Mouse (Mus musculus) right cerebral cortex, postnatal 10 days (tissue): ENCODE results near the gene Olfr945.

Source experiments
- DNase-seq, 2 experiments: peaks; one replicate each; pipeline ENCODE4 v3.0.0; 2021; ENCODE audit warnings: low spot score in 2 of 2

Gene Olfr945

GRCm38 (mm10) chr9:39276718-39277117 is at the start of gene Olfr945:
Gene Olfr945, minus strand, starts transcription at chr9:39276818.
- DNase-seq = no peak

- DNase-seq = no peak
Observed at GRCm38 (mm10) chr9:39325945-39326344, 49.3 kb upstream of the Olfr945 start, which contains the start of gene Olfr948. Gene Olfr948, minus strand, starts transcription at chr9:39326045.

DNA sequence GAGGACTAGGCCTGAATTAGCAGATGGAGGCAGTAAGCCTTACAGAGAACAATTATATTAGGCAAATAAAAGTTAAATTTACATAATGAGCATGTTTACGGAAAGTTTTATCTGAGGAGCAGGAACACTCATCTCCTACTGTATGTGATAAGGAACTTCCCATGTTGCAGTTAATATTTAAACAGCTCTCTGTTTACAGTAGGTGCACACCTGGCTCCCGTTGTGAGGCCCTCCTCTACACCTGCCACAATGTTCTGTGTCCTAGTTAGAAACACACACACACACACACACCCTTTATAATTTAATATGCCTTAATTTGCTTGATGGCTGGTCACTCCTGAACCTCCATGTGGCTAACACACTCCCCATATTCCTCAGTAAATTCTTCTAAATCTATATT is 10.5 kb upstream of the Olfr945 start:
- no peak for DNase-seq

DNA sequence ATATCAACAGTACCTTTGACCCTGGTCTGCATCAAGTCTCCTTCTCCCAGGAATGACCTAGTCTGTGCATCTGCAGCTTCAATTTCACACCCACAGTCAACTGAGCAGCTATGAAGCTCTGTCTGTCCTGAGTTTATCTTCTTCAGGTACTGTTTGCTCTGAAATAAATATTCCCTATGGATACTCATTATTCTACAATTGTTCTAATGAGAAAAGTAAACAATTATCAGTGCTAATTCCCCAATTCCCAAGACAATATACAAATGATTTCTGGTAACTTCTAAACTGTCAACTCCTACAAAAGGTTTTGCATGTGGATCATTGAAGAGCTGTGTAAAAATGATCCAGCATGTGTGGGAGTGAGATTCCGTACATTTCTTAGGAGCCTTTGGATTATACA is 26.7 kb downstream of the Olfr945 start, which contains the start of gene Olfr1537:
TSS of gene Olfr1537 (minus strand) at position 101 of the 400 bp plus-strand sequence.
- no peak for DNase-seq
